Mouse (Mus musculus) liver, adult (tissue): ENCODE data around the gene Papln.

Experiments
- GATA4 ChIP-seq: IDR thresholded peaks from 2 replicates; pipeline ENCODE4 v1.6.1; 2014; ENCODE audit warnings: mild to moderate bottlenecking, low read length; ENCODE audit not compliant: insufficient replicate concordance

Papln gene

DNA sequence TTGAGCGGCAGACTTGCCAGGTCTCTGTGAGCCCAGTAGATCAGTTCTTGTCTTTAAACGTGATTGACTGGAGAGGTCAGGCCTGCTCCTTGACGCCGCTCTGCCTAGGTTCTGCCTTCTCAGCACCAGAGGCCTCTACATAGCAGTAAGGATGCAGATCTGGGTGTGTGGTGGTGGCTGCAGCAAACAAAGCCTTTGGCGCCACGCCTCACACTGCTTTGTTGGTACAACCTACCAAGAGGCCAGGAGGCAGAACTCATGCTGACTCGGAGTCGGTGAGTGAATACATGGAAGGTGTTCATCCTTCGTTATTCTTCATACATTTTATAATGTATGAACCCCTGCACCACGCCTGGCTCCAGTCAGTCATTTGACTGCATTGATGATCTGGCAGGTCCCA, 4.7 kb upstream of the Papln start:
- no peak for TF ChIP-seq GATA4

DNA sequence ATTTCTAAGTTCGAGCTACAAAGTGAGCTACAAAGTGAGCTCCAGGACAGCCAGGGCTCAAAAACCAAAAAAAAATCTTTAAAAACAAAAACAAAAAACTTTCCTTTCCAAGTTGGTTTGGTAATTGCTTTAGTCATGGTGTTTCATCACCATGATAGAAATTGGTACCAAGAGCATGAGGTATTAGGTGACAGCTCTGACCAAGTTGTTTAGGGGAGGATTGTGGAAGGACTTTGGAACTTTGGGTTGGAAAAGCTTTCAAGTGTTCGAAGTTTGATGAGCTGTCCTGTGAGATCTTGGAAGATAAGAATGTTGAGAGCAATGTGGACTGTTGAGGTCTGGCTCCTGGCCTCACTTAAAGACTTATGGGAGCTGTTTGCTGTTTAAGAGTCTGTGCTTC, 3.2 kb upstream of the Papln start:
- no peak for TF ChIP-seq GATA4

DNA sequence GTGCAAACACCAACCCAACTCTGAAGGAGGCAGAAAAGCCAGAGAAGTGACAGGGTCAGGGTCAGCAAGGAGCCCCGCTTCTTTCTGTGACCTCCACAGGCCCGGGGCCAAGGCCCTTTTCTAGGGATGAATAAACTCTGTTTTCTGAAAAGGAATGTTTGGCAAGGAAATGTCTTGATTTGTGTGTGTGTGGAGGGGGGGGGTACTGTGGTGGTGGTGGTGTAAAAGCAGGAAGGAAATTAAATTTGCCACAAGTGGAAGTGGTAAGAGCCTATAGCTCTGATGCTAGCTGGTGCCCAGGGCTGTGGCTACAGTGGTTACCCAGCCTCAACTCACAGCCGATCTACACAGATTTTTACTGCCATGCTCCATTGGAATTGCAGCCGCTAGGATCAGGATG, 728 bp upstream of the Papln start:
- TF ChIP-seq GATA4 = no peak

DNA sequence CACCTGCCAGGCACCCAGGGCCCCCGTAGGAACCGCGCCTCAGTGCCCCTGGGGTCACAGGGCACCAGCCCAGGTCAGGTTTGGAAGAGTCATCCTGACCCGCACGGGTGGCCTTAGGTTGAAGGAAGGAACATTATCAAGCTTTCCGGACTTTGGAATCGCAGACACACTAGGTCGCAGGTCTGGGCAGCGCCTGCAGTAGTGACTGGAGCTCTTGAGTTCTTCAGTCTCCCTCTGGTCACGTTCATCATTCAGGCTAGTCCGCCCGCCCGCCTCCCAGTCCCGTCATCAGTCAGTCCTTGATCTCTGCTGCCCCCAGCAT, 571 bp downstream of the Papln start:
- no peak for TF ChIP-seq GATA4

DNA sequence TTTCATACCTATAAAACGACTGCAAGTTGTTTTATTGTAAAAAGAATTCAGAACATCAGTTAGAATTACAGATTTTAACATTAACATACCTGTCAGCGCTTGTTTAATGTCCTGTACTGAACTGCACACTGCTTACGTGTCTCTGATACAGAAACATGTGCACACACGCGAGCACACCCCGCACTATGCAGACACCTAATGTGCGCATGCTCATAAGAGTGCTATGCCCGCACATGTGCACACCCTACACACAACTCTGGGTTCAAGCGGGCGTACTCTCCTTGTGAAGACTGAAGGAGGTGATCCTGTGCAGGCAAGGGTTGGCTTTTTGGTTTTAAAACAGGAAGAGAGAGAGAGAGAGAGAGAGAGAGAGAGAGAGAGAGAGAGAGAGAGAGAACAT, 1.1 kb downstream of the Papln start:
- TF ChIP-seq GATA4 = no peak

DNA sequence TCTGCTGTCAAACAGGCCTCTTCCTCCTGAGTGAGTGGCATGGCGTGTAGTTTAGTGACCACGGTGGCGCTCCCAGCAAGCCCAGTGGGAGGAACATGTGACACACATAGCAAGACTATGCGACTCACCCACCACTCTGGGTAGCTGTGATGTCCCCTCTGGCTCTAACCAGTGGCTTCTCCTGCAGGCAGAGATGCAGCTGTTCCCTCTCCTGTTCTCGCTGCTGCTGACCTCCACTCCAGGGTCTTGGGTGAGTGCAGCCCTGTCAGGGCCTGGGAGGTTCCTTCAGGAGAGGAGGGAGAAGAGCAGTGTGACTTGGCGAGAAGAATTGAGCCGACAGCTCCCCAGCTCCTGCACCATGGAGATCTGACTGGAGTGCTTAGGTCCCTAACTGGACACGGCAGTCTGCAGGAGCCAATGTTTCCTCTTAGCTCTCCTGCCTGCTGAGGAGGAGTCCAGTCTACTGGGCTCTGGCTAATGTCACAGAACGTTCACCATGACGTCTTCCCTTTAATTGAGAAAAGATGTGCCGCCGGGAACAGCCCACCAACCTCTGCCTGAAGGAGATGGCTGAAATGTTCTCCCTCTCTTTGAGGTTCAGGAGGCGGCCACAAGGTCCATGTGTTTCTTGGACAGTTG, 2.6 kb downstream of the Papln start:
- TF ChIP-seq GATA4 = no peak

DNA sequence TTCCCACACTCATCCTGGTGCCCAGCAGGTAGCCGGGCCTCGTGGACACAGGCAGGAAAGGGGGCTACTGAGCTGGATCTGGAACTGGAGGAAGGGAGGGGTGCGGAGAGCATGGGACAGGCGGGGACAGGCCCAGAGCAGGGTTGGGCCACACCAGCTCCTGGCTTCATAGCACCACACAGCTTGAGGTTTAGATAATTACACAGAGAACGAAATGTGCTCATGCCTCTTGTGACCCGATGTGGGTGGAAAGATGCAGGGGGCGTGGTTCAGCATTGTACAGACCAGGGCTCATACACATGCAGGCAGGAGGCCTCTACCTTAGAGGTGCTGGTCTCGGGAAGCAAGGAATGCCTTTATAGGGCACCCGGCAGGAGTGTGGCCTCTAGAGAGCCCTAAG, 4.4 kb downstream of the Papln start:
- no peak for TF ChIP-seq GATA4

DNA sequence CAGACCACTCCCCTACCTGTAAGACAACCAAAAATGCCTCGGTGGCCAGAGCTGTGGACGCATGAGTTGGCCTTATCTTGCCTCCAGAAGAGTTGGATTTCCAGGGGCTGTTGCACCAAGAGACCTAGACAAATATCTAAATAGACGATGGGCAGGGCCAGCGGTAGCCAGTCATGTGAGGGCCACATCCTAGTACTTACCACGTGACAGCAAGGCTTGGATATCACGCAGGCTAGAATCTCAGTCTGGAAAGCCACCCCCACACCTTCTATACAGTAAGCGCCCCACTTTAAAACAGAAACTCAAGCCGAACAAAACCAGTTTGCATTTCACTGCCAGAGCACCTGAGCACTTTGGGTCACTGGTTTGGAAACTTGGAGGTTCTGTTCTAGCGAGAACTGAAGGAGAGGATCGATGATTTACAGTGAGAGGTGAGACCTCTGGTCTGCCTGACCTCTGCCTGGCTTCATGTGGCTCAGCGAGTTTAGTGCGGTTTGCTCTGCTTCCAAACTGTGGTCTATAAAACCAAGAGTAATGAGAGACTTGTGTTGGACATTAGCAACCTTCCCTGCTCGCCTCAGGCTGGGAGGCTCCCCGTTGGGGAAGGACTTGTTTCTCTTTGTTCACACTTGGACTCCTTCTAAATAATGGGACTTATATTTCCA, 4.9 kb downstream of the Papln start:
- no peak for TF ChIP-seq GATA4

DNA sequence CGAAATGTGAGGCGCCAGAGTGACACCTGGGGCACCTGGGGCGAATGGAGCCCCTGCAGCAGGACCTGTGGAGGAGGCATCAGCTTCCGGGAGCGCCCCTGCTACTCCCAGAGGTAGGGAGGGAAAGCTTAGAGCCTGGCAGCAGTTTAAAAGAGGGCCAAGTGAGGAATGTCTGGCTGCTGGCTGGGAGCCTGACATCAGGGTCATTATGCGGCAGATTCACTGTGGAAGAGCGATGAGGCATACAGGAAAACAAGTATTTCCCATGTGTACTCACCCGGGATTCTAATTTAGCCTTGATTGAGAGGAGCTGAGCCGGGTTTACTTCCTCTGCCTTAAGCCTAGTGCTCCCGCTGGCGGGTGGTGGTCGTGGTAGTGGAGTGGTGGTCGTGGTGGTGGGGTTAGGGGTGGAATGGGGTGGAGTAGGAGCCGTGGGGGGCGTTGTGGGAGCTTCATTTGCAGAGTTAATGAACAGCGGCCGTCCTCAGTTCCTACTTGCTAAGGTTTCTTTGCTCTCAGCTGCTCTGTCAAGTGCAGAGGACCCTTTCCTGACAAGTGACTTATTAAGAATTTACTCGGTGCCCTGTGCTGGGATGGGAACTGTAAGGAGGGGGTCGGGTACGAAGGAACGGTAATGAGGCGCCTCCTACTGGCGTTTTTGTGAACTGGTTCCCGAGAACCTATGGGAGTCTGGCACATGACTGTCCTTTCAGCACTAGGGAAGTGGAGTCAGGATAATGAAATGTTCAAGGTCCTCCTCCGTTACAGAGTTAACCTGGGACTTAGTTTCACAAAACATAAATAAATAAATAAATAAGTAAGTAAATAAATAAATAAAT, 7.2 kb downstream of the Papln start:
- TF ChIP-seq GATA4 = no peak

DNA sequence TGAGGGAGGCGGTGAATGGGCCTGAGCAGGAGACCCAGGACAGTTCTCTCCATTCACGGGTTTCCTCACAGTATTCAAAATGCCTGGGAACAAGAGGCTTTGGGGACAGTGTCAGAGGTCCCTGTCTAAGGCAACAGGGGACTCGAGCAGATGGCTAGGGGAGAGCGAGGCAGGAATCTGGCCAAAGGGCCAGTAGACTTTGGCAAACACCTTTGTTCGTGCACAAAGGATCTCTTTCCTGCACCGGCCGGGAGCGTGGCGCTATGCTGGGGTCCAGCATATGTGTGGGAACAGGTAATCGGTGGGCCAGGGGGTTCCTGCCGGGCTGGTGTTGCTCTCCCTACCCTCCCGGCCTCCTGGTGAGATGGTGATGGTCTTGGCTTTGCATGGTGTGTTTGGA, 12.2 kb downstream of the Papln start:
- TF ChIP-seq GATA4 = no peak

DNA sequence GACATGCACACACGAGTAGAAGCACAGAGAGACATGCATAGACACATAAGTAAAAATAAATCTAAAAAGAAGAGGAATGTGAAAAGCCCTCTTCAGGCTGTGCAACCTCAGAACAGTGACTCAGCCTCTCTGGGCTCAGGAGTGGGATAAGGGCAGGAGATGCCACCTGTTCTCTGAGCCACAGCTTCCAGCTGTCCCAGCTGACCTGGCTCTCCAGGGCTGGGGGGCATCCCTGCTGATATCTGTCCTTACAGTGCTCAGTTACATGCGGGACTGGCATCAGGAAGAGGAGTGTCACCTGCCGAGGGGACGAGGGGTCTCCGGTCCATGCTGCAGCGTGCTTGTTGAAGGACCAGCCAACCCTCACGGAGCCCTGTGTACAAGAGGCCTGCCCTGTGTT, 13.3 kb downstream of the Papln start:
- no peak for TF ChIP-seq GATA4

DNA sequence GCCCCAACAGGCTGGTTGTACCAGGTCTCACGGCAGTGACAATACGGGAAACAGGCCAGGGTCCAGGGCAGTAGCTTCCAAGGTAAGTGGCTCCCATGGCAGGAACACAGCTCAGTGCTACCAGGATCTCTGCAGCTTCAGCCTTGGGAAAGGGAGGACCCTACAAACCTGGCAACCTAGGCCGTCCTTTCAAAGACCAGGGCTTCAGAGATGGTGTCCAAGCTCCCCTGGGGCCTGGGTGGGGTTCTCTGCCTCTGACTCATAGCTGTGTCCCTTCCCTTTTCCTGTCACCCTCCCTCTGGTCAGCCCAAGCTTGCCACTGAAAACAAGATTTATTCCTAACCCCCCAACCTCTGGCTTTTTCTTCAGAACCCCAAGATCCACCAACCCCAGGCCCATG, 16.7 kb downstream of the Papln start:
- no peak for TF ChIP-seq GATA4

DNA sequence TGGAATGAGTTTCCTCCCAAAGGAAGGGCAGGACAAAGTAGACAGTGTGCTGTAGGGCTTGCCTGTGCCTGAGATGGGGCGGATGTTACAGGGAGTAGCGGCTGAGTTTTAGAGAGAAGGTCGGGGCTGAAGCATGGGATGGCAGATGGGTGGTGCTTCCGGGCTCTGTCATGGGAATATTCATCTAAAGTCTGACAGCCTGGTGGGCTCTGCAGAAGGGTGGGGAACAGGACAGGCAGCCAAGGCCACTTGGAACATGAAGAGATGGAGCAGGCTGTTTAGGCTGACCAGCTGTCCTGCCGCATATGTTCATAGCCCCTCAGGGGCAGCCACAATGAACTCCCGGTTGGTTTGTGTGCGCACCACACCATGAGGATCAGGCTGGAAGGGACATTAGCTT, 17.8 kb downstream of the Papln start:
- no peak for TF ChIP-seq GATA4

DNA sequence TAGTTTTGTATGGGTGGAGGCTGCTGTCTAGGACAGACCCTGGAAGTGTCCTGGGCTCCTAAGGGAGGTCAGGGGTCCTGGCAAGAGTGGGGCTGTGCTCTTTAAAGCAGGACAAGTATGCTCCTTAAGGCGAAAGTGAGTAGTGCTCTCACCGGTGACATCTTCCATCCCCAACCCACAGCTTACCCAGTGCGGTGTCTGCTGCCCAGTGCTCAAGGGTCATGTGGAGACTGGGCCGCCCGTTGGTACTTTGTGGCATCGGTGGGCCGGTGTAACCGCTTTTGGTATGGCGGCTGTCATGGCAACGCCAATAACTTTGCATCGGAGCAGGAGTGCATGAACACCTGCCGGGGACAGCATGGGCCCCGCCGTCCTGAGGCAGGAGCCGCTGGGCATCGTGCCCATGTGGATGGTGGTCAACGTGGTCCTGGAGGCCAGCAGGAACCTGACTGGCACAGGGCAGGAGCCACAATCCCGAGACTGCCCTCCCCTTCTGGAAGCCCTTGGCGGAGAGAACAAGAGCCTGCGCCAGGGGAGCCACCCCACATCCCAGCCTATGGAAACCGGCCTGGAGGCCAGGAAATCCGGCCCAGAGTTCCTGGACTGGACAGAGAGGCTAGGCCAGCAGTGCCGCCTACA, 18.3 kb downstream of the Papln start:
- TF ChIP-seq GATA4 = no peak

DNA sequence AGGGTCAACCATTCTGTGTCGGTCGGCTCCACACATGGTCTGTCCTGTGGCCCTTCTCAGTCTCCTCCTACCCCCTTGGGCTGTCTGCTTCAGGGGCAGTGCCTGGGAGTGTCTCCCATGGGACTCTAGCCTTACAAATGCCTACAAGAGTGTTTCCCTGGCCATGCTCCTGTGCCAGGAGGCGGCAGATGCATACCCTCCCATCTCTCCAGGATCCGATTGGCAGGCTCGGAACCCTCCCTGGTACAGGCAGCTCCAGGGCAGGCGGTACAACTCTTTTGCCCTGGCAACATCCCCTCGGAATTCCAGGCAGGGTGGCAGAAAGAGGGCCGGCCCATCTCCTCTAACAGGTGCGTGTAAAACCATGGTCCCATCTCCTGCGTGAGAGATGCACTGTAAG, 19.2 kb downstream of the Papln start:
- TF ChIP-seq GATA4 = no peak

DNA sequence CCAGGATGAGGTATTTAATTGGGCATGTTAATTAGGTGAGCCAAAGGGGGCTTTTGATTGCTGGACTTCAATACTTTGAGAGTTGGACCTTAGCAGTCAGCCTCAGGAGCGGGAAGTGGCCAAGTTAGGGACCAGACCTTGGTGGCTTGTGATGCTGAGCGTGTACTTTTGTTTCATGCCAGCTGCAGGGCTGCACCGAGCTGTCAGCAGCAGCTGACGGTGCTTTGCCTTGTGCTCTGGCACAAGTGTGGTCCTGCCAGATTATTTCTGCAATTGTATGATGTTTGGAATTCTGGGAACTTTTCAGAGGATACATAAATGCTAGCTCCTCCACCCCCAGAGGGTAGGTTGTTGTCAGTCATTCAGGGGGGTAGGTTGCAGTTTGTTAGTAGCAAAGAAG, 21.9 kb downstream of the Papln start:
- no peak for TF ChIP-seq GATA4
